Mouse (Mus musculus): ENCODE measurements around the gene Zfp609. TPM values are rescaled to one million over a fixed set of nuclear protein-coding genes. Genes with fewer than 3 reads are reported as not detected.

The Zfp609 gene
- polyA plus RNA-seq, 1 experiment from 2014 or later = 6.2 TPM

GRCm38 (mm10) chr9:65831164-65831563 is 3.8 kb upstream of the Zfp609 start:
- Histone ChIP-seq H3K4me2 (no peak overlapping the region), H3K27me3 (no peaks in the 10 kb centered on the region), H3K9me3 (no peaks in the 10 kb centered on the region), H3K36me3 (no peaks in the 10 kb centered on the region), H3K27ac (0 out of 2 replicates have a peak overlapping the region, but pooled peaks have one; percentile 48), H3K4me3 (no peak overlapping the region), H3K9ac (no peak overlapping the region), H3K4me1 (peaks cover 29% of the 10 kb centered on the region)
- 53% methylated on average over 4 of the region's 4 CpGs for WGBS
- no peak for ATAC-seq (ENCODE audit: borderline replicate concordance, extremely low read depth, low FRiP score, low TSS enrichment)

DNA sequence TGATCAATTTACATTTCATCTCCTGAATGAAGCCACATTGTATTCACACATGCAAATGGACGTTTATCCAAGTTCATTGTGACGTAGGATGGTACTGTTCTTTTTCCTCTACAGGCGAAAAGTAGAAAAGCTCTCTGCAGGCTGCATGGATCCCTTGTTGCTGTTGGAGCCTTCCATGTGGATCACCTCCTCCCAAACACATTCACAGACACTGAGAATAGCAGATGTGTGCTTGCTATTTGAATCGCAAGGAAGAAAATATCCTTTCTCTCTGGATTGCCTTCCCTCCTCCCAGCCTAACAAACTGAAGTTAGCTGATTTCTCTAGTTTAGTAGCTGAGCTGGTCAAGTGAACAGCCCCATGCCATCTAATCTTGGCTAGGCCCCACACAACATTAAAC is 2.9 kb upstream of the Zfp609 start:
- Histone ChIP-seq H3K9ac (no peak overlapping the region), H3K36me3 (no peaks in the 10 kb centered on the region), H3K27ac (no peak overlapping the region), H3K4me2 (no peak overlapping the region), H3K4me3 (no peak overlapping the region), H3K9me3 (no peaks in the 10 kb centered on the region), H3K4me1 (peaks cover 38% of the 10 kb centered on the region), H3K27me3 (no peaks in the 10 kb centered on the region)
- 86% methylated on average over 4 of the region's 4 CpGs for WGBS
- no peak for ATAC-seq (ENCODE audit: borderline replicate concordance, extremely low read depth, low FRiP score, low TSS enrichment)

GRCm38 (mm10) chr9:65829410-65829809 is 2.0 kb upstream of the Zfp609 start:
- Histone ChIP-seq H3K4me2 (no peak overlapping the region), H3K4me3 (no peak overlapping the region), H3K36me3 (no peaks in the 10 kb centered on the region), H3K9ac (no peak overlapping the region), H3K9me3 (no peaks in the 10 kb centered on the region), H3K4me1 (peaks cover 44% of the 10 kb centered on the region), H3K27ac (no peak overlapping the region), H3K27me3 (no peaks in the 10 kb centered on the region)
- ATAC-seq (ENCODE audit: borderline replicate concordance, extremely low read depth, low FRiP score, low TSS enrichment) = no peak
- 76% methylated on average over 2 of the region's 2 CpGs for WGBS

DNA sequence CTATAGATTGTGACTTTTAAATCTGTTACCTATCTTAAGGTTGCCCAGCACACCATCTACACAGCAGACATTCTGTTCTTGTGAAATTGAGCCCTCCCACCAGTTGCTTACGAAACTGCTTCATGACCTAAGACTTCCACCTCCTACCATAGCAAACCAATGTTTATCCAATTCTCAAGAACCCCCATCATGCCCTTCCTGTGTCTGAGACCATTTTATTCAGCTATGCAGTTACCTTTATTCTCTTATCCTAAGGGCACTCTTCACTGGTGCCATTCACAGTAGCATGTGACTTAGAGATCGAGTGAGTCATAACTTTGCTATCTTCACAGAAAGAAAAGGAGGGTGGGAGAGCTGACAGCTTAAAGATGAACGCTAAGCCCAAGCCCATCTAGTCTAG is 1.1 kb upstream of the Zfp609 start:
- peak overlapping the region; percentile 93 for H3K4me3 ChIP-seq
- H3K4me2 ChIP-seq = peak overlapping the region; percentile 74
- peak overlapping the region; percentile 99; the same call in 1 of the 2 replicates for H3K27ac ChIP-seq
- peak overlapping the region; percentile 97; the same call in 1 of the 2 replicates for H3K9ac ChIP-seq
- H3K27me3 ChIP-seq = no peaks in the 10 kb centered on the region
- no peak for ATAC-seq (ENCODE audit: borderline replicate concordance, extremely low read depth, low FRiP score, low TSS enrichment)
- H3K4me1 ChIP-seq = peaks cover 53% of the 10 kb centered on the region
- H3K36me3 ChIP-seq = no peaks in the 10 kb centered on the region
- 12% methylated on average over 3 of the region's 3 CpGs for WGBS
- H3K9me3 ChIP-seq = no peaks in the 10 kb centered on the region

DNA sequence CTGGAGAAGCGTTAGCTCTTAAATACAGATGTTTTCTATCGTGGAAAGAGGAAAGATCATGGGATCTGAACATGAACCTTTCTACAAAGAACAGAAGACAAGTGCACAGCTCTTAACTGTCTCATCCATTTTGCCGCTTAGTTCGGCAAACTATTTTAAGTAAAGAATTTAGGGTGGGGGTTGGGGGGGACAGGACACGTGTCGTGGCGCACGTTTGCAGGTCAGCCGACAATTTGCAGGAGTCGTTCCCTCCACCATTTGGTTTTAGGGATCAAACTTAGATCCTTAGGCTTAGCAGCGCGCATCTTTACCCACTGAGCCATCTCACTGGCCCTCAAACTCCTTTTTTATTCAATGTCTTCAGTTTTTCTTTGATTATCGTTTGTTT is 646 bp upstream of the Zfp609 start:
- Histone ChIP-seq H3K9ac (peak overlapping the region; percentile 97), H3K4me3 (peak overlapping the region; percentile 93), H3K27me3 (no peaks in the 10 kb centered on the region), H3K27ac (peak overlapping the region; percentile 99), H3K9me3 (no peaks in the 10 kb centered on the region), H3K4me2 (peak overlapping the region; percentile 74), H3K36me3 (no peaks in the 10 kb centered on the region), H3K4me1 (peaks cover 57% of the 10 kb centered on the region)
- WGBS = under 1% methylated on average over 13 of the region's 13 CpGs
- no peak for ATAC-seq (ENCODE audit: borderline replicate concordance, extremely low read depth, low FRiP score, low TSS enrichment)

DNA sequence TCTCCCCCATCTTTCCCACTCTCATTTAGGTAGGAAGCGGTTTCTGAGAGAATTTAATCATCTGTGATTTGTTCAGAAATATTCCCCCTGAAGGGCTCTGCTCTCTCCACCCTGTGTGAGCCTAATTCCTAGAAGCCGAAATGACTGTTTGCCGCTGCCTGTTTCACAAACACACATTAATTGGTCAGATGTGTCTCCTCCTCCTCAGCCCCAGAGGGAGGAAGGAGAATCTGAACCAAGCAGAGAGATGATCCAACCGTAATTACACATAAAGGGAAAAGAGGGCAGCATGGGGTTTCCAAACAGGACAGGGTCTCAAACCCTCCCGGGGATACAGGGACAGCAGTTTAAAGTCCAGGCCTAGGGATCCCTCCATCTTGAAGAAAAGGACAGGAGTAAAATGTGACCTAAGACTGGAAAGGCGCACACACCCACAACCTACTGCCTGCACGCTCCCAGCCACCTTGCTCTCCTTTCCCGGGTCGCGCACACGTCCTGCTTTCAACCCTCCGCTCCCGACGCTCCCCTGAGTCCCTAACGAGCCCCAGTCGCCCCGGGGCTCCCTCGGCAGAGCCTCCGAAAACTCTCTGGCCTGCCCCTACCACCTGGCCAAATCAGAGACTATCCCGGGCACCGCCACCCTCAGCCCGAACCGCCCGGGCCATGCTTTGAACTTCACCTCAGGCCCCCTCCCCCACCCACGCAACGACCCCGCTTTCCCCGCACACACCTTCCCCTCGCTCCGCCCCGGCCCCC is 598 bp downstream of the Zfp609 start:
- H3K4me2 ChIP-seq = peak overlapping the region; percentile 74
- H3K4me3 ChIP-seq = peak overlapping the region; percentile 93
- ATAC-seq (ENCODE audit: borderline replicate concordance, extremely low read depth, low FRiP score, low TSS enrichment) = peak; percentile 58; the same call in 1 of the 2 replicates
- H3K36me3 ChIP-seq = no peaks in the 10 kb centered on the region
- WGBS = 1% methylated on average over 31 of the region's 31 CpGs
- H3K9ac ChIP-seq = peak overlapping the region; percentile 97
- H3K9me3 ChIP-seq = no peaks in the 10 kb centered on the region
- H3K27ac ChIP-seq = peak overlapping the region; percentile 99
- H3K4me1 ChIP-seq = peaks cover 52% of the 10 kb centered on the region
- H3K27me3 ChIP-seq = no peaks in the 10 kb centered on the region

GRCm38 (mm10) chr9:65826226-65826587 is 1.2 kb downstream of the Zfp609 start:
- Histone ChIP-seq H3K27ac (peak overlapping the region; percentile 99), H3K4me1 (peaks cover 48% of the 10 kb centered on the region), H3K9ac (peak overlapping the region; percentile 97), H3K27me3 (no peaks in the 10 kb centered on the region), H3K4me2 (peak overlapping the region; percentile 74), H3K9me3 (no peaks in the 10 kb centered on the region), H3K4me3 (peak overlapping the region; percentile 93), H3K36me3 (no peaks in the 10 kb centered on the region)
- peak; percentile 24; the same call in 1 of the 2 replicates for ATAC-seq (ENCODE audit: borderline replicate concordance, extremely low read depth, low FRiP score, low TSS enrichment)
- WGBS = 1% methylated on average over 4 of the region's 4 CpGs

DNA sequence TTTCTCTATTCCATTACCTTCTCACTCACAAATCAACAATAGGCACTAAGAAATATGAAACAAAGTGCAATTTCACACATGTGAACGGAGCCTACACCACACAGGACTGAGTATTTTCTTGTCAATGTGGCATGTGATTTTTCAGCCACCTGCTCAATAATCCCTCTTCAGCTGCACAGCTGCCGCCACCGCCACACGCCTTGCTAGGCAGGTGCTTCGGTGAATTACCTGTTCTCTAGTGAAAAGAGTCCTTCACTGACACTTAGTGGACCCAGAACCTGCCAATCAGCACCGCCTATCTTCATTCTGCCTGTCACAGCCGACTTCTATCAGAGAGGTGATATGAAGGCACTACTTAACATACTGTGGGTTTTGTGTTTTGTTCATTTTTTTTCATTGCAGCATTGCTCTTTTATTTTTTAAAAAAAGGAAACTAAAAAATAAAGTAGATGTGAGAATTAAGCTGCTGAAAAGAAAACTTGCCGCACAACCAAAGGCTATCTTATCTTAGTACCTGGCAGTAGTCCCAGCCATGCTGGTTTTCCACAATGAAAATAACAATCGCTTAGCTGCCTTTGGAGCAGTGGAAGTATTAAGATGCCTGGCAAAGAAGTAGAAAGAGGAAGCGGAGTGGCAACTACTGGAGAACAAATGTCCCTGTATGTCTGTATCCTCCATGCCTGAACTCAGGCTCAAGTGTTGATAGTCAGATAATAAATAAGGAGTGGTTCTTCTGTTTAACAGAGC is 3.5 kb downstream of the Zfp609 start:
- H3K4me1 ChIP-seq = peaks cover 46% of the 10 kb centered on the region
- H3K9me3 ChIP-seq = no peaks in the 10 kb centered on the region
- H3K27ac ChIP-seq = peak overlapping the region; percentile 64
- H3K9ac ChIP-seq = no peak overlapping the region
- ATAC-seq (ENCODE audit: borderline replicate concordance, extremely low read depth, low FRiP score, low TSS enrichment) = no peak
- WGBS = 45% methylated on average over 10 of the region's 10 CpGs
- 0 out of 2 replicates have a peak overlapping the region, but pooled peaks have one; percentile 12 for H3K4me3 ChIP-seq
- H3K4me2 ChIP-seq = peak overlapping the region; percentile 28
- no peaks in the 10 kb centered on the region for H3K27me3 ChIP-seq
- no peaks in the 10 kb centered on the region for H3K36me3 ChIP-seq

DNA sequence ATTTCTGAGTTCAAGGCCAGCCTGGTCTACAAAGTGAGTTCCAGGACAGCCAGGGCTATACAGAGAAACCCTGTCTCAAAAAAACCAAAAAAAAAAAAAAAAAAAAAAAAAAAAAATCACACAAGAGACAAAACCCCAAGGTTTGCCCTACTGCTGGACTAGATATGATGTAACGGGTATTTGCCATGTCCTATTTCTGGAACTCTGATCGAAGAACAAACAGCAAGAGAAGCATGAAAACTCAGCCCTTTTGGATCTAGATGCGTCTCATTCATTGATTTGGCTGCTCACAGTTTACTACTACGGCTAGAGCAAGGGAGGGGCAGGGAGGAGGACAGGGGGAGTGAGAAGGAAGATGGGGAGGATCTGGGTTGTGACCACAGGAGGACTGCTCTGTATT is 5.4 kb downstream of the Zfp609 start:
- Histone ChIP-seq H3K36me3 (no peaks in the 10 kb centered on the region), H3K4me3 (no peak overlapping the region), H3K9ac (no peak overlapping the region), H3K4me2 (no peak overlapping the region), H3K27ac (no peak overlapping the region), H3K4me1 (peaks cover 37% of the 10 kb centered on the region), H3K27me3 (no peaks in the 10 kb centered on the region), H3K9me3 (no peaks in the 10 kb centered on the region)
- ATAC-seq (ENCODE audit: borderline replicate concordance, extremely low read depth, low FRiP score, low TSS enrichment) = no peak
- 84% methylated on average over 4 of the region's 4 CpGs for WGBS

- Histone ChIP-seq H3K36me3 (no peaks in the 10 kb centered on the region; the same call in 1 of the 2 replicates), H3K4me1 (peaks cover 24% of the 10 kb centered on the region), H3K27me3 (no peaks in the 10 kb centered on the region), H3K4me3 (no peak overlapping the region), H3K9ac (no peak overlapping the region), H3K4me2 (no peak overlapping the region), H3K9me3 (no peaks in the 10 kb centered on the region; the same call in 1 of the 2 replicates), H3K27ac (no peak overlapping the region; the same call in 1 of the 2 replicates)
- ATAC-seq (ENCODE audit: borderline replicate concordance, extremely low read depth, low FRiP score, low TSS enrichment) = no peak
- WGBS = 70% methylated on average over 2 of the region's 2 CpGs
Observed at GRCm38 (mm10) chr9:65820301-65820700, 7.1 kb downstream of the Zfp609 start.

- Histone ChIP-seq H3K9ac (no peak overlapping the region), H3K27me3 (no peaks in the 10 kb centered on the region), H3K4me2 (no peak overlapping the region), H3K27ac (no peak overlapping the region), H3K9me3 (no peaks in the 10 kb centered on the region; the same call in 1 of the 2 replicates), H3K4me3 (no peak overlapping the region), H3K36me3 (no peaks in the 10 kb centered on the region; the same call in 1 of the 2 replicates), H3K4me1 (peaks cover 8% of the 10 kb centered on the region)
- WGBS = 88% methylated on average over 2 of the region's 2 CpGs
- ATAC-seq (ENCODE audit: borderline replicate concordance, extremely low read depth, low FRiP score, low TSS enrichment) = no peak
Observed at GRCm38 (mm10) chr9:65818402-65818801, 9.0 kb downstream of the Zfp609 start.

- no peaks in the 10 kb centered on the region for H3K27me3 ChIP-seq
- no peaks in the 10 kb centered on the region; the same call in 1 of the 2 replicates for H3K9me3 ChIP-seq
- H3K36me3 ChIP-seq = no peaks in the 10 kb centered on the region; the same call in 1 of the 2 replicates
- H3K4me3 ChIP-seq = no peak overlapping the region
- H3K4me1 ChIP-seq = 0 out of 2 replicates have a peak, but pooled peaks cover 5% of the 10 kb centered on the region
- H3K9ac ChIP-seq = no peak overlapping the region
- no peak overlapping the region for H3K4me2 ChIP-seq
- H3K27ac ChIP-seq = no peak overlapping the region
- WGBS = 47% methylated on average over 2 of the region's 2 CpGs
- no peak for ATAC-seq (ENCODE audit: borderline replicate concordance, extremely low read depth, low FRiP score, low TSS enrichment)
Observed at GRCm38 (mm10) chr9:65812841-65813240, 14.5 kb downstream of the Zfp609 start.
